8 mouse cellular contexts compared by ENCODE assay signal in the genomic region with DNA sequence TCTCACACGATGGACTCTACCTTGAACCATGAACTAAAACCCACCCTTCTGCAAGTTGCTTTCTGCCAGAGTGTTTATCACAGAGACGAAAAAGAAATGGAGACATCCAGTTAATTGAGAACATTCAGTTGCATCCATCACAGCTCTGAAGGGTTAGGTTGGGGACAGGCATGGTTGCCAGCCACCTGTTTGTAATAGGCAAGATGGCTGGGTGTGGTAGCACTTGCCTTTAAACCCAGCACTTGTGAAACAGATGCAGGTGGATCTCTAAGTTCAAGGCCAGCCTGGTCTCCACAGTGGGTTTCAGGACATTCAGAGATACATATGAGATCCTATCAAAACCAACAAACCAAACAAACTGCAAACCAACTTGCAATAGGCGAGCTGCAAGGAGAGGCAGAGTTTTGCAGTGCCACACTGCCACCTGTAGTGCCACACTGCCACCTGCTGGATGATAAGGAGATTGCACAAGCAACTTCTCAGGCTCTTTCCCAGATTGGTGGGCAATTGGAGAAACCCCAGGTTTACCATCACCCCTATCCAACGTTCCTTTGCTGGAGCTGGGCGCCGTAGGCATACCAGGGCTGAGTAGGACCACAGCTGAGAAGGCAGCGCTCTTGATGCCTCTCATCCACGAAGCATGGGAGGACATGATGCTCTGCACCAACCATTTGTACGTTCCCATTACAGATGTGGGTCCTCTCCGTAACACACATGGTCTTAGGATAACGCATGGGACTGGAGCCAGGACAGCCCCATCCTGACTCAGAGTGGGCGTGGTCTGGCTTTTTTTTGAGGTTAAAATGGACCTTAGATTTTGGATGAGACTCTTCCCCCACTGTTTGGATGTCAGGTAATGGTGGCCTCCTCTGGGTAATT. TPM values are rescaled to one million over a fixed set of nuclear protein-coding genes. Genes with fewer than 3 reads are reported as not detected.
DNase-seq lines count a peak whose midpoint lies in the region; ATAC-seq and TF ChIP-seq lines count a peak whose summit lies in the region.

No protein-coding gene starts in this region.

- H3K4me1 ChIP-seq in ES-Bruce4 (ENCODE audit: control insufficient read depth, insufficient read depth, low read length): no peaks in the 10 kb centered on the region
- H3K4me1 ChIP-seq in forebrain, embryonic 16.5 days (replicated peaks; ENCODE audit: control insufficient read depth, insufficient read depth, low read length): peaks cover 11% of the 10 kb centered on the region
- H3K4me1 ChIP-seq in liver, adult 2 months (ENCODE audit: control insufficient read depth, insufficient read depth, low read length): no peaks in the 10 kb centered on the region
- 0 out of 2 replicates have a peak, but pooled peaks cover 3% of the 10 kb centered on the region for H3K4me1 ChIP-seq in neural tube, embryonic 11.5 days (ENCODE audit: control insufficient read depth, insufficient read depth, low read length)
- no peaks in the 10 kb centered on the region for H3K4me1 ChIP-seq in thymus, adult 2 months (replicated peaks; ENCODE audit: control insufficient read depth, insufficient read depth, low read length)

- 0 out of 2 replicates have a peak, but pooled peaks have one; percentile 36 for ATAC-seq in forebrain, embryonic 16.5 days
- ATAC-seq in neural tube, embryonic 11.5 days (ENCODE audit: insufficient read depth, low FRiP score, low TSS enrichment): no peak

- no peak overlapping the region for H3K9ac ChIP-seq in ES-Bruce4 (ENCODE audit: low read depth, poor library complexity, severe bottlenecking)
- H3K9ac ChIP-seq in forebrain, embryonic 16.5 days (replicated peaks; ENCODE audit: low read depth, low read length): no peak overlapping the region
- H3K9ac ChIP-seq in liver, adult 2 months (ENCODE audit: low read depth, low read length): no peak overlapping the region
- H3K9ac ChIP-seq in neural tube, embryonic 11.5 days (ENCODE audit: low read length): no peak overlapping the region

- TF ChIP-seq POLR2A in ES-Bruce4 (IDR thresholded peaks at IDR 0.05; ENCODE audit: insufficient read depth, low read length): no peak
- TF ChIP-seq POLR2A in liver, adult 2 months (IDR thresholded peaks at IDR 0.05; ENCODE audit: extremely low read depth, insufficient read depth, low read length): no peak
- TF ChIP-seq POLR2A in thymus, adult 2 months (IDR thresholded peaks at IDR 0.05; ENCODE audit: control insufficient read depth, extremely low read depth, insufficient read depth, low read length, poor library complexity): no peak

- H3K4me3 ChIP-seq in ES-Bruce4 (ENCODE audit: low read depth, low read length): no peak overlapping the region
- no peak overlapping the region for H3K4me3 ChIP-seq in forebrain, embryonic 16.5 days (replicated peaks; ENCODE audit: low read length)
- H3K4me3 ChIP-seq in liver, adult 2 months (ENCODE audit: insufficient read depth, low read depth, low read length): no peak overlapping the region
- no peak overlapping the region for H3K4me3 ChIP-seq in neural tube, embryonic 11.5 days (ENCODE audit: low read depth, low read length)
- no peak overlapping the region for H3K4me3 ChIP-seq in thymus, adult 2 months (ENCODE audit: control insufficient read depth, insufficient read depth, low read length)

- no peaks in the 10 kb centered on the region for H3K79me2 ChIP-seq in liver, adult 2 months (ENCODE audit: control insufficient read depth, insufficient read depth, low read length)

- TF ChIP-seq CTCF in ES-Bruce4 (IDR thresholded peaks at IDR 0.05; ENCODE audit: low read depth, low read length): peak; percentile 98
- TF ChIP-seq CTCF in liver, adult 2 months (IDR thresholded peaks at IDR 0.05; ENCODE audit: low read depth, low read length): peak; percentile 94
- peak; percentile 75; the same call in 1 of the 2 replicates for TF ChIP-seq CTCF in thymus, adult 2 months (IDR thresholded peaks at IDR 0.05; ENCODE audit: borderline replicate concordance, control insufficient read depth, extremely low read depth, insufficient read depth, low read length, poor library complexity)

- H3K27me3 ChIP-seq in ES-Bruce4 (ENCODE audit: control insufficient read depth, insufficient read depth, low read length, poor library complexity, severe bottlenecking): peaks cover 13% of the 10 kb centered on the region
- H3K27me3 ChIP-seq in forebrain, embryonic 16.5 days (replicated peaks; ENCODE audit: control insufficient read depth, insufficient read depth, low read length): peaks cover 53% of the 10 kb centered on the region
- peaks cover 11% of the 10 kb centered on the region for H3K27me3 ChIP-seq in liver, adult 2 months (ENCODE audit: control insufficient read depth, insufficient read depth, low read length)
- peaks cover 57% of the 10 kb centered on the region for H3K27me3 ChIP-seq in neural tube, embryonic 11.5 days (ENCODE audit: control insufficient read depth, insufficient read depth, low read length)
- peaks cover 10% of the 10 kb centered on the region for H3K27me3 ChIP-seq in thymus, adult 2 months (ENCODE audit: control insufficient read depth, insufficient read depth, low read length)

- H3K36me3 ChIP-seq in ES-Bruce4 (ENCODE audit: control insufficient read depth, insufficient read depth, low read length, poor library complexity, severe bottlenecking): no peaks in the 10 kb centered on the region
- H3K36me3 ChIP-seq in forebrain, embryonic 16.5 days (ENCODE audit: control insufficient read depth, insufficient read depth): no peaks in the 10 kb centered on the region
- H3K36me3 ChIP-seq in liver, adult 2 months (ENCODE audit: control insufficient read depth, insufficient read depth, low read length): no peaks in the 10 kb centered on the region
- no peaks in the 10 kb centered on the region for H3K36me3 ChIP-seq in neural tube, embryonic 11.5 days (ENCODE audit: control insufficient read depth, insufficient read depth, low read length)
- H3K36me3 ChIP-seq in thymus, adult 2 months (ENCODE audit: control insufficient read depth, insufficient read depth, low read length): no peaks in the 10 kb centered on the region

- WGBS in forebrain, embryonic 16.5 days: 23% methylated on average over 12 of the region's 12 CpGs
- 19% methylated on average over 12 of the region's 12 CpGs for WGBS in liver, adult 2 months
- 23% methylated on average over 12 of the region's 12 CpGs for WGBS in neural tube, embryonic 11.5 days
- WGBS in thymus, adult 2 months: 27% methylated on average over 12 of the region's 12 CpGs

- H3K27ac ChIP-seq in ES-Bruce4 (ENCODE audit: insufficient read depth, low read length): no peak overlapping the region
- H3K27ac ChIP-seq in forebrain, embryonic 16.5 days (ENCODE audit: low read length): no peak overlapping the region
- no peak overlapping the region for H3K27ac ChIP-seq in liver, adult 2 months (replicated peaks; ENCODE audit: insufficient read depth, low read depth, low read length)
- H3K27ac ChIP-seq in neural tube, embryonic 11.5 days (ENCODE audit: low read depth, low read length): no peak overlapping the region
- H3K27ac ChIP-seq in thymus, adult 2 months (ENCODE audit: control insufficient read depth, insufficient read depth, low read length): no peak overlapping the region

- no peaks in the 10 kb centered on the region for H3K9me3 ChIP-seq in ES-Bruce4 (replicated peaks; ENCODE audit: control insufficient read depth, insufficient read depth, low read length, poor library complexity, severe bottlenecking)
- H3K9me3 ChIP-seq in forebrain, embryonic 16.5 days (ENCODE audit: control insufficient read depth, low read length): no peaks in the 10 kb centered on the region
- no peaks in the 10 kb centered on the region for H3K9me3 ChIP-seq in neural tube, embryonic 11.5 days (ENCODE audit: control insufficient read depth, low read length)

- H3K4me2 ChIP-seq in forebrain, embryonic 16.5 days (ENCODE audit: low read length): no peak overlapping the region
- H3K4me2 ChIP-seq in neural tube, embryonic 11.5 days (ENCODE audit: low read depth): no peak overlapping the region

- TF ChIP-seq EP300 in ES-Bruce4 (IDR thresholded peaks at IDR 0.05; ENCODE audit: insufficient read depth, low read depth, low read length): peak; percentile 38; the same call in 1 of the 2 replicates

- peak; percentile 15 for DNase-seq in 3134 (ENCODE audit: extremely low read depth, insufficient read length, low spot score)
- DNase-seq in c-Kit-positive CD71-positive TER-119-positive erythroid progenitor cells, embryonic 14.5 days (ENCODE audit: low spot score): peak; percentile 24
- peak; percentile 50 for DNase-seq in kidney, adult 9 months
- peak; percentile 24 for DNase-seq in liver, adult 2 months (ENCODE audit: extremely low read depth, low read depth, low spot score)
- peak; percentile 70 for DNase-seq in neural tube, embryonic 11.5 days (ENCODE audit: low spot score)
- peak; percentile 66 for DNase-seq in thymus, adult 2 months

RNA-seq across cellular contexts. Expression of gene Bhlhe23, which starts 2.8 kb away (rescaled TPM):
- polyA plus RNA-seq in ES-Bruce4 (2011; ENCODE audit: insufficient read depth, insufficient read length, low read depth, missing spikeins): not detected in 2 replicates
- 0.13 and 0.75 TPM in 2 replicates for polyA plus RNA-seq in forebrain, embryonic 16.5 days (2015; fragmentation: Nextera tagmentation; extraction: Ambion mirVana)
- not detected in 2 replicates for total RNA-seq in liver, adult 2 months (2014; rRNA removed)
- polyA plus RNA-seq in liver, adult 2 months (2012; rRNA removed): not detected in 2 replicates
- 4.9 and 5.3 TPM in 2 replicates for polyA plus RNA-seq in neural tube, embryonic 11.5 days (2014; fragmentation: Nextera tagmentation; extraction: Ambion mirVana)
- 0.16 and 0.46 TPM in 2 replicates for polyA plus RNA-seq in thymus, adult 2 months (2012; rRNA removed)

RNA-seq across cellular contexts. Expression of gene Slc17a9, which starts 54.4 kb away (rescaled TPM):
- 20.2 and 22.6 TPM in 2 replicates for polyA plus RNA-seq in ES-Bruce4 (2011; ENCODE audit: insufficient read depth, insufficient read length, low read depth, missing spikeins)
- 0.22 and 0.48 TPM in 2 replicates for polyA plus RNA-seq in forebrain, embryonic 16.5 days (2015; fragmentation: Nextera tagmentation; extraction: Ambion mirVana)
- 3.5 and 4.5 TPM in 2 replicates for total RNA-seq in liver, adult 2 months (2014; rRNA removed)
- polyA plus RNA-seq in liver, adult 2 months (2012; rRNA removed): 9.1 and 10.9 TPM in 2 replicates
- 0.42 TPM in 2 replicates for polyA plus RNA-seq in neural tube, embryonic 11.5 days (2014; fragmentation: Nextera tagmentation; extraction: Ambion mirVana)
- polyA plus RNA-seq in thymus, adult 2 months (2012; rRNA removed): 24.9 and 26.4 TPM in 2 replicates

Comparison
In these comparisons a context has a peak if more than half of its experiments do, and no peak if none do; other contexts are left out.
1. DNase-seq: peak in every context shown above with its lines; median percentile 70 in neural tube, embryonic 11.5 days; 66 in thymus, adult 2 months; 50 in kidney, adult 9 months; 24 in c-Kit-positive CD71-positive TER-119-positive erythroid progenitor cells, embryonic 14.5 days; 24 in liver, adult 2 months; 15 in 3134.